Mouse (Mus musculus): Measurements from ENCODE around the gene 9230112D13Rik.

9230112D13Rik gene

DNA sequence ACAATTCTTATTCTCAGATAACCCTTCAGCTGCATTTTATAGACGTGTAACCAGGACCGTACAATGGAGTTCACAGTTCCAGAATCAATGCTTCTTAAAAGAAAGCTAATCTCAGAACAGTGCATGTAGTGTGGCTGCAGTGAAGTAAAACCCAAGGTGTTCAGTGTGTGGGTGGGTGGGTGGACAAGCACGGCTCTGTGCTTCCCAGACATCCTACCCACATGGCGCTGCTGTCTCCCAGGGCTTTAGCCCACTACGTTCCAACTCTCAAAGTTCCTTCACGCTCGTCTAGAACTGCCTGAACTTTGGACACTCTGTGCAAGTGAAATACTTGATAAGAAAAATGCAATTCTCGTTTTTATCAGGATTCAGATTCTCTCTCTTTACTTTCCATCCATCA, at the start of gene 9230112D13Rik:
9230112D13Rik (minus strand) TSS at position 101 of the 400 bp plus-strand sequence.
- DNase-seq = no peak

DNA sequence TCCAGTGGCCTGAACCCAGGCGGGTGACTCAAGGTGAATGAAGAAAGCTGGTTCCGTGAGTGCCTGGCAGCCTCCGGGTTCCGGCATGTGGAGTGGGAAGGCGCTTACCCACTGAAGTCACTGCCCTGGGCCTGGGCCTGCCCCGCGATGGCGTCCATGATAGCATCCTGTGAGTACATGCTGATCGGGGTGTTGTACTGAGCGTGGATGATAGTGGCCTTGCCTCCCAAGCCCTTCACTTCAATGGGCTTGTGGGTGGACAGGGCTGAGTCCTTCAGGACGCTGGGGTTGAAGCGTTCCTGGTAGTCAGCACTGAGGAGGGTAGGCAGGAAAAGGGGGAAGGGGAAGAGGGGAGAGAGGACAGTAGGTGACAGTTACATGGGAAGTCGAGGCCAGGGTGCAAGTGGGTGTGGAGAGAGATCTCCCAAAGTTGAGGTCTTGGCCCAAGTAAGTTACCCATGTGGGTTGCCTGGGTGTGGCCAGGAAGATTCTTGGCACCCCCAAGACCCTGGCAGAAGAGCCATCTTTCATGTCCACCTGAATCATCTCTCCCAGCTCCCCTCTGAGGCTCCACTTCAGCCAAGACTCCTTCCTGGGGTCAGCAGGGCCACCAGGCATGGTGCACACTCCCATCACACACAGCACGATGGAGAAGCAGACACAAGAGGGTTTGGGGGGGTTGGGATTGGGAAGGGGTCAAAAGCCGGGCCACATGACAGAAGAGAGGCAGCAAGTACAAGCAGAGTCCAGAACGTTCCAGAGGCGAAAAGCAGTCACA, 49.2 kb upstream of the 9230112D13Rik start:
- no peak for DNase-seq

DNA sequence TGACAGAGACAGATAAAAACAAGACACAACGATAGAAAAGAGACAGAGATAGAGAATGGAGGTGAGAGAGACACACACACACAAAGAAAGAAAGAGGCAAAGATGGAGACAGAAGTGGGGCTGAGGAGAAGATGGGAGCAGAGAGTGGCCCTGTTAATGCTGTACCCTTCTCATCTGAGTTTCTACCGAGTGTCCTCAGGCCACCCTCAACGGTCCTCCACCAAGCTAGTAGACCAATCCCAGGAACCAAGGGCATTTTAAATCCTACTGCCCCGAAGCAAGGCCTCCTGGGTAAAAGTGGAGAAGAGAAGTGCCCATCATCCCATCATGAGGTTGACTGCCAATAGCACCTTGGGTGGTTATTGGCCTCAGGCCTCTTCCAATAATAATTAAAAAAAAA, 48.3 kb upstream of the 9230112D13Rik start:
- DNase-seq = no peak

DNA sequence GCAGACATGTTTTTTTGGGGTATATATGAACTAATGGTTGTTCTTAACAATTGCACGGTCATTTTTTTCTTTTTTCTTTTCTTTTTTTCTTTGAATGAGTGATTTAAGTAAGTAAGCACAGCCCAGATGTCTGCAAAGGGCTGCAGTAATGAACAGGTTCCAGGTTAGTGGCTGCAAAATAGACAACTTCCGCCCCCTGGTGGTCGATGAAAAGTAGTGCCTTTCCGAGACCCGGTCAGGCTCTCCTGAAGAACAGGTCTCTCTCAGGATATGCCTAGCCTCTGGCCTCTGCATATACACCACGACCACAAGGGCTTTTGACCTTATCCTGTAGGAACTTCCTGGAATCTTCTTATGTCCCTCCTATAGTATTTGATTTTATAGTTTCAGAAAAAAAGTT, 47.7 kb upstream of the 9230112D13Rik start:
- DNase-seq = peak; percentile 86

DNA sequence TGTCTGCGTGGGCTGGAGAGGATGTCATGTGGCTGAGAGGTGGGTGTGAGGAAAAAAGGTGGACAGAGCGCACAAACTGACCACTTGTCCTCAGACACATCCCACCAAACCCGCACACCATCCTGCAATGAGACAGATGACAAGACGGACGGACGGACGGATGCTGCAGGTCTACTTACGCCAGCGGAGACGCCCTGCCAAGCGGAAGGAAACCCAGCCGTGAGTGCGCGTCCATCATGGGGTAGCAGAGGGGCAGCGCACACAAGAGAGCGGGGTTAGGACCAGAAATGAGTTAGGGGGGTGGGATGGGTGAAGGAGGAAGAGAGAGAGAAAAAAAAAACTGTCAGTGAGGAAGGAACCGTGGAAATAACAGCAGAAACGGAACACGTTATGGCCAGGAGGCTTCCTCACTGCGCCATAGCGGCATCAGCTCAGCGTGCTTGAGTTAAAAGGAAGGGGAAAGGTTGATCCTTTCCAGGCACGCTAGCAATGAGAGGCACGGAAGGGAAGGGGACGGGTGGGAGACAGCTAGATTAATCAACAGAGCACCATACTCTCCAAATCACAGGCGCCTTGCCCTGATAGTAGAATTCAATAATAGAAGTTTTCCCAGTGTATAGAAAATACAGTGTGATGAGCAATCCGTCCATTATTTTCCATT, 47.1 kb upstream of the 9230112D13Rik start:
- no peak for DNase-seq

DNA sequence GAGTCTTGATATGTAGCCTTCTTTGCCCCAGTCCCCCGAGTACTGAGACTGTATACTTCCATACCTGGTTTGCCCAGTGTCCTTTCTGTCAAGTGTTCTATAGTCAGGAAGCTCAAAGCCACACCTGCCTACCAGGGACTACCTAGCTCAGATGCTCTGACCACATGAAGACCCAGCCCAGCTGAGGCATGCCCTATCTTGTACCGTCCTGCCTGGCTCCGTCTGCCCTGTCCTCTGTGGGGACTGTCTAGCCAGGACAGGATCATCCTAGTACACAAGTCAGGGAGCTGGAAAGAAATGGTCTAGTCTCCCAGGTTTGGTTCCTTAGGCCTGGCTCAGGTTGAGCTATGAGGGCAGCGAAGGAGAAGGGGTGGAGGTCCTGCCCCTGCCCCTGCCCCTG, 46.0 kb upstream of the 9230112D13Rik start:
- DNase-seq = no peak

DNA sequence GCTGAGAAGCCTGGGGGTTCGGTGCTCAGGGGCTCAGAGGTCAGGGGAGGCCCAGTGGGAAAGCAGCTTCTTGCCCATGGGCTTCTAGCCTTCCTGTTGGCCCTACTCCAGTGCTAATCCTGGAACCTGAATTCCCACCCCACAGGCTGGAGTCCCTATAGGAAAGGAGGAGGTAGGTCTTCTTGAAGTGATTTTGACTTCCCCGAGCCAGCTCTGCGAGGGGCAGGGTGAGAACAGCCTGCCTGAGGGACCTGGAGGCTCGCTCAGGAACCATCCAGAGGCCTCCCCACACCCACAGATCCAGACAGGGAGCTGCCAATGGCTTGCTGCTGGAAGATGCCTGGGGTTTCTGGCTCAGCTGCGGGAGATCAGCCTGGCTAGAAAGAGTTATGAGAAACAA, 45.1 kb upstream of the 9230112D13Rik start:
- DNase-seq = no peak

DNA sequence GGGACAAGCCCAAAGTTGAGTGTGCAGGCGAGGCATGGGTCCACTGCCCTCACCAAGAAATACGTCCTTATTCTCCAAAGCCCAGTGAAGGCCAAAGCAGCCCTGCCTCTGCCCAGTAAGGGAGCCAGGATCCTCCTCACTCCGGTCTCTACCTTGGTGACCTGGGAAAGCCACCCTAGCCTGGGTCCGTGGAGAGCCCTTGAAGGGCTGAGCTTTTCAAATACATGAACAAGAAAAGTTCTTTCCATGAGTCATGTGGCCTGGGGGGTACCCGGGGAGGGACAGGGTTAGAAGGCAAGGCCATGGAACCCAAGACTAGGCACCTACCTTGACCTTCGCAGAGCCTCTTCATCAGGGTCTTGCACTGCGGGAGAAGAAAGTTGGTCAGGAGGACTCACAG, 43.9 kb upstream of the 9230112D13Rik start:
- DNase-seq = no peak

DNA sequence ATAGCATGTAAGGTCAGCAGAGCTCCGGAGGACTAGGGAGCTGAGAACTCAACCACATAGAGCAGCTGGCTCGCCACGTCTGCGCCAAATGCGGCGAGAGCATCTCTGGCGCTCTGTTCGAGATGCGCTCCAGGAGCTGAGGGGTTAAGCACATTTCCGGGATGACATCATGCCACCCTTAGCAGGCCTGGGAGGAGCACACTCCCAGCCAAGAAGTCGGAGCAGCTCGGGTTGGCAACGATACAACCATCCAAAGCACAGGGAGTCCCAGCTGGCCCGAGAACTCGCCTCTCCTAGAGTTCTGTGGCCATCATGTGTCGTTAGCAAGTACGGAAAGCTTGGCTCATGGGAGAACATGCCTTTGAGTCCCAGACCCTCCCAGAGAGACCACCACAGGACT, 43.1 kb upstream of the 9230112D13Rik start:
- no peak for DNase-seq

DNA sequence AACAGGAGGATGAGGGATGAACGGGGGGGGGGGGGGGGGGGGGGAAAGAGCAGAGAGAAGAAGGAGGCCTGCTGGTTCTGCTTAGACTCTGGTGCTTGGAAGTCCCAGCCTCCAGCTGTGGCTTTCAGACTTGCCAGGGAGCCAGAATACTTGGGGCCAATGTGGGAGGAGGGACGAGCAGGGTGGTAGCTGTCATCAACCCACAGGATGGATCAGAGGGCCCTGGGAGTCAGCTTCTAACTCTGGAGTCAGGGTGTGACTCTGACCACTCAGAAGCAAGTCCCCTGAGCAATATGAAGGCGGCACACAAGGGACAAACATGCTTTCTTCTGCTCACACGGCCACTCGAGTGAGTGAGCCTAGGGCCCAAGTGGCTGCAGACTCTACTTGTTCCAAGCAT, 42.0 kb upstream of the 9230112D13Rik start:
- no peak for DNase-seq

DNA sequence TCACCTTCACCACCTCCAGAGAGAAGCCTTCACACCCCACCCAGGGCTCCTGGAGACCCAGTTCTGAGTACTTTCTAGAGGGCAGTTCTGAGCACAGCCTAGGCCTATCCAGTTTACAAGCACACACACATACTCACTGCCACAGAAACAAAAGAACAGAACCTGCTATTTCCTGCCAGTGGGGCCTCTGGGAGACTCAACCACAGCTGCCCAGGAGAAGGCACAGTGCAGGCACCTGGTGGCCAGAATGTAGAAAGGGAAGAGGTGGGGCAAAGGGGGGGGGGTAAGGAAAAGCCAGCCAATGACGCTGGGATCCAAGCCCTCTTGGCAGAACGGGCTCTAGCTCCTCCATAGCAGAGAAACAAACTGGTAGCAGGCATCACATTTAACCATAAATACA, 39.8 kb upstream of the 9230112D13Rik start:
- DNase-seq = no peak

DNA sequence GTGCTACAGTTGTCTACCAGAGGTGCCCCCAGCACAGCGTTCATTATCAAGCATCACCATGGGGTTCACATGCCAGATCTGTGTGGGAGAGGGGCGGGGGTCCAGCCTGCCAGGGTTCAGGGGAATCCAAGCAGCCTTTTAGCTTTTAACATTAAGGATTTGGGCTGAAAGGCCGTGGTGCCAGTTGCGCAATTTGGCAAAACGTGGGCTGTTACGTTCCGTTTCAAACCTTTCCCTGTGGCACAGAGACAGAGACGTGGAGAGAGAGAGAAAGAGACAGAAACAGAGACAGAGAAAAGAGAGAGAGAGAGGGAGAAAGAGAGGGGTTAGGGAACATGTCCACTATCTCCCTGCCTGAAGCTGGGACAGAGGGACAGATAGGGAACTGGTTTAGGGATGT, 39.0 kb upstream of the 9230112D13Rik start:
- DNase-seq = no peak

DNA sequence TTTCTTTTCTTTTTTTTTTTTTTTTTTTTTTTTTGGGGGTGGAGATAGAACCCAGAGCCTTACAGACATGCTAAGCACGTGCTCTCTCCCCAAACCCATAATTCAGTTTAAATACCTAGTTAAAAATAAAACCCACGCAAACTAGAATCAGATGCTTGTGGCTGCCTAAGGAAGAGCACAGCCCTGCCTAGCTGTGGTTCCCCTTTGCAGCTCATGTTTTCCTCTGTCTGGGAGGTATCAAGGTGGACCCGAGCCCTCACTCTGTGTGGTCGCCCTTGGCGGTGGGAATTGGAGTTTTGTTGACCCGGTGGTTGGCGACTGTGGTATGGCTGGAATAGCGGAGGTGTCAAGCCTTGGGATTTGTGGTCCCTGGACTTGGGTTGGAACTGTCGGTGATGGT, 36.3 kb upstream of the 9230112D13Rik start:
- DNase-seq = no peak

DNA sequence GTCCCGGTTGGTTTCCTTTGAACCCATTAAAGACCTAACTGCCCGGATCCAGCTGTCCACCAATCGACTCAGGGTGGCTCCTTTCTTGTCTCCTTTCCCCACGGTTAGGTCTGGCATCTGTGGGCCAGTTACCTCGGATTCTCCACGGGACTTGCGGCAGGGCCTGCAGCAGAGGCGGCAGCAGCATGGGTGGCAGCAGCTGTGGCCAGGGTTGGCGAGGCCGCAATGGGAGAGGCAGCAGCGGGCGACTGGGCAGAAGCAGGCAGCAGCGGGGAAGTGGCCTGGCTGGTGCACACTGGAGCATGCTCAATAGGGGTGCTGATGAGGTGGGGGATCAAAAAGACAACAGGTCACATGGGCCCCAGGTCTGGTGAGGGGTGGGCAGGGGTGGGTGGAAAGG, 32.6 kb upstream of the 9230112D13Rik start:
- no peak for DNase-seq

DNA sequence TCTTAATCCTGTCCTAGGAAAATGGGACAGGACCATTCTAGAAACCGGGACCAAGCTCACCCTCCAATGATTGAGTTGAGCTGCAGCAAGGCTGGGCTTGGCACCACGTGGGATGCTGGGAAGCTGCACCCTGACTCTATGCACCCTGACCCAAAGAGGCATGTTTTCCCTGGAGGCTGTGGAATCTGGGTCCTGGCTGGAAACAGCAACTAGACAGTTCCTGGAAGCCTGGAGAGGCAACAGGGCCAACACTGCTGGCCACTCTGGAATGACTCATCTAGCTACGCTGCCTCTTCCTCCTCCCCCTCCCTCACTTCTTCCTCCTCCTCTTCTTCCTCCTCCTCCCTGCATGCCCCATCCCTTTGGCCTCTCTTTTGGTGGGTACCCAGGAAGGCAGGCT, 31.4 kb upstream of the 9230112D13Rik start:
- no peak for DNase-seq

DNA sequence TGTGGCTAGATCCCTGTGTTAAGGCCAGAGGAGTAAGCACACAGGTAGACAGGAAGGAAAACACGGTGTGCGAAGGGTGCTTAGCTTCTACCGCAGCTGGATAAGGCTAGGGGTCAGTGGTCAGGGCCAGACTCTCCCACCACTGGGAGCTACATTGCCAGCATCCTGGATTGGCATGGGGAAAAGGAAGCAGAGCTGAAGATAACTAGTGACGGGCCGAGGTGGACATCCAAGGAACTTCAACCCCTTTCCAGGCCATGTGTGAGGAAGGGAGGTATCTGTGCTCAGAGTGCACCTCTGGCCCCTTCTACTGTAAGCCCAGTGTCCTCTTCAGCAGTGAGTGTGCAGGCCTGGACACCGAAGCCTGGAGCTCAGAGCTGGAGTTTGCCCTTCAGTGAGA, 30.9 kb upstream of the 9230112D13Rik start:
- DNase-seq = no peak

DNA sequence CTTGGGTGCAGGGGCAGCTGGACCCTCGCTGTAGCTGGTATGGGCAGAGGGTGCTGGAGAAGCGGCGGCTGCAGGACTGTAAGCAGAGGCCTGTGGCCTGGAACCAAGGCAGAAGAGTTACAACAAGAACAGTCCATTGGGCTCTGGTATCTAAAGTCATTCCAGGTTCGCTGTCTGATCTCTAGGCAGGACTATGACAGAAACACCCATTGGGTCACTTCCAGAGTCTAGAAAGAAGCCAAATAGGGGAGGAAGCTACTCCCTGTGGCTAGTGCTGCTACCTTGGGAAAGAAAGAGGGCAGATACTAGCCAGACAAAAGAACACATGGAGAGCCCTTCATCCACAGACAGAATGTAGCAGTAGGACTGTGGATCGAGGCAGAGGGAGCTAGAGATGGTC, 29.6 kb upstream of the 9230112D13Rik start:
- no peak for DNase-seq

DNA sequence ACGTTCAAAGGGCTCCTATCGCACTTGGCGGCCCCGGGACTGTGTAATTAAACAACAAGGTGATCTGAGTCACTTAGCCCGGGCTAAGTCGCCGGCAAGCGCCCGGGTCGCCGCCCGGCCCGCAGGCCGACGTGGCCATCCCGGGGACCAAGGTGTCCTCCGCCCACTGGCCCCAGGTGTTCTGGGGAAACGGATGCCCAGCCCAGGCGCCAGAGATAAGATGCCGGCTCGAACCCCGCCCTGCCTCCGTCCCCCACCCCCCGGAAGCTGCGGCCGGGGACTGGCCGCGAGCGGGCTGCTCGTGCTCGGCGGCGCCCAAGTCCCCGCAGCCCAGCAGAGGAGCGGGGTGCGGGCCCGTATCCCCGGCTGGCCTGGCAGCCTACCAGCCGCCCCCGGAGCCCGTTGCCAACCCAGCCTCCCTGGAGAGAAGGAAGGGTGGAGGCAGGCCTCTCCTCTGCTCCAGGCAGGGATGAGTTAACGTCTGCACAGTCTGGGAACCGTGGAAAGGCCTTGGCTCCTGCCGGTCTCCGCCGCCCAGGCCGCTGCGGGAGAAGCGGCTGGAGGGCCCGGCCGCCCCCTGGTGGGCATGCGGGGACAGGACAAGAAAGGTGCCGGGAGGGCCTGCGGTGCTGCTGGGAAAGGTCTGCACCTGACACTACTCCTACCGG, 26.5 kb upstream of the 9230112D13Rik start:
- peak; percentile 94 for DNase-seq

DNA sequence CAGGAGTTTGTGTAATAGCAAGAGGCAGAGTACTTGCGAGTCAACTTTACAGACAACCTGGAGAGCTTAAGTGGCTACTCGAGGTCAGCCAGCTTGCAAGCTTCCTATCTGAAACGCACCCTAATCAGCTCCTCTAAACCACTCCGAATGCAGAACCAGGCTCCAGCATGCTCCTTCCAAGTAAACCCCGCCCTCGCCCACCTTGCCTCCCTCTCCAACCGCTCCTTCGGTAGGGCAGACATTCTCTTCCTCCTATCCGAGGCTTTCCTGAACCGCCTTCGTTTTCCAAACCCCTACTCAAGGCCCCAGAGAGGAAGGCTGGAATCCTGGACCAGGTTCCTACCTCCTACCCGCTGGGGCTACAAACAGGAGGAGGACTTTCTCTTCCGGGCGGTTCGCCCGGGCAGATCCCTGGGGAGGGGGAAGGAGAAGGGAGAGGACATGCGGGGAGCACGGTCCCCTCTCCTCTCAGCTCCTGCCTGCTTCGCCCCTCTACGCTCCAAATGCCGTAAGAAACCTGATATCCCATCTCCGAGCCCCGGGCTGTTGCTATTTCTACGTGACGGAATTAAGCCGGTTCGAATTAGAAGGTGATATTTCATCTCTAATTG, 25.9 kb upstream of the 9230112D13Rik start:
- peak; percentile 78 for DNase-seq

DNA sequence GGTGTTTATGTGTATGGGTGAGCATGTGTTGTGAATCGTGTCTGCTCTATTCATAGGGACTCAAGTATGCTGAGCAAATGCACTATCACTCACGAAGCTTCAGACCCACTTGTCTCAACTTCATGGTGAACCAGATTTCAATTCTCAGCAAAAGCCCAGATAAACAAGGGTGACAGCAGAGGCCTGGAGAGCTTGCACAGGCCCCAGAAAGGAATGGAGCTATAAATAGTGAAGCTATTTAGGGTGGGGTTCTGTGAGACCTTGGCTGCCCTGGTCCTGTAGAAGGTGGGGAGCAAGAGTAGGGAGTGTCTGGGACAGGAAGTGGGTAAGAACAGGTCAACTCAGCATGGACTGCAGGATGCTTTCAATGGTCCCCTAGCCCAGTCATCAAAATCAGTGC, 21.9 kb upstream of the 9230112D13Rik start:
- DNase-seq = no peak

DNA sequence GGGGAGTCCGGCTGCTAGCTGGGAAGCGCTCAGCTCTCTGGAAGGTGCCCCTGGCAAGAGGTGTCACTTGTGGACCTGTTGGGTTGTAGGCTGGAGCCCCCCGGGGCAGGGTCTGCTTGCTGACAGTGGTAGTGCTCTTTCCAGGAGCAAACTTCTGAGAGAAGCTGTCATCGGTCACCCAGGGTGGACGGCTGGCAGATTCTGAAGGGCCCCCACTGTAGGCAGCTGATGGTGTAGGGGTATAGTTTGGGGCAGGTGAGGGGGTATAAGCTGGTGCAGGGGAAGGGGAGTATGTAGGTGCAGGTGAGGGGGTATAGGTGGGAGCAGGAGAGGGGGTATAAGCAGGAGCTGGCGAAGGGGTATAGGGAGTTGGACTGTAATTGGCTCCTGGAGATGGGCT, 21.4 kb upstream of the 9230112D13Rik start:
- no peak for DNase-seq

DNA sequence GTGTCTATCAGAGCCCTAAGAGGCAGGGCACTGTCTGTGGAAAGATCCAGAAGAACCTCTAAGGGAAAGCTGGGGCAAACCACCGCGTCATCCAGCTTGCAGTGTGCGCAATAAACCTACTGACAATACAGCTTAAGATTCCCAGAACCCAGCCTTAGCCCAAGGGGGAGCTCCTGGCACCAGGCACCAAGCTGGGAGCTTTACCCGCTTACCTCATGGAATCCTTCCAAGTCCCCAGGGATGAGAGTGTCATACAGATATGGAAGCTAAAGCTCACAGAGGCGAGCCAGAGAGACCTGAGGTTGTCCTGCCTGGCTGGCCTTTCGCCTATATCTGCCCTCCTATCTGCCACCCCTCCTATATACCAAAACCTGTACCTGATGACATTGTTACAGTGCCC, 21.0 kb upstream of the 9230112D13Rik start:
- DNase-seq = no peak

DNA sequence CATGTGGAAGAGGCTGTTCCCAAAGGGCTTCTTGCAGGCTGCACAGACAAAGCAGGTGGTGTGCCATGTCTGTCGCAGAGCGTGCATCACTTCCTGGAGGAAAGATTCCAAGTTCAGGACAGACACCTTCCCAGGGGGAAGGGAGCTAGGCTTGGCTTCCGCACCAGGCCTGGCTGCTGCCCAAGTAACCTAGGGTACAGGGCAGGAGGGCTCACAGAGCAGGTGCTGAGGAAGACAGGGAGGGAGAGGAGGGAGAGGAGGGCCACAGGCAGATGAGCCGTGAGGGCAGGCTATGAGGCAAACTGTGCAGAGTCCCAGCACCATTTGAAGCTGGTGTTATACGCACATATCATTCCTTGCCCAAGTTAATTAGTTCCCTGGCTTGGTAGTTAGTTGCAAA, 19.3 kb upstream of the 9230112D13Rik start:
- DNase-seq = no peak

DNA sequence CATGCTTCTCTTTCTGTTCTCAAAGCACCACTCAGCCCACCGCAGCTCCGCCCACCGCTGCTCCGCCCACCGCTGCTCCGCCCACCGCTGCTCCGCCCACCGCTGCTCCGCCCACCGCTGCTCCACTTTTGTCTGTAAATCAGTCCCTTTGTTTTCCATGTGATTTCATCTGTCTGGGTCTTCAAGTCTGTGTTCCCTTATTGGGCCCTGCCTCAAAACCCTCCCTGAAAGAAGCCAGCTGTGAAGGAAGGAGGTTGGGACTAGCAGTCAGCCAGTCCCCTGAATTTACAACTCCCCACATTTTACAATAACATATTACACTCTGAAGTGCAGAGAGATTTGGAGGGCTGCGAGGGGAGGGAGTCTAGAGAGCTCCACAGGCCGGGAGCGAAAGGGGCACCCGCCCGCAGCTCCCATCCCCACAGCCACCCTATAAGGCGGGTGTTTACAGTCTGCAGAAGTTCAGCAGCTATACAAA, 18.1 kb upstream of the 9230112D13Rik start:
- peak; percentile 50 for DNase-seq
